Mouse (Mus musculus): ENCODE results near the gene Ifrd1.

DNA sequence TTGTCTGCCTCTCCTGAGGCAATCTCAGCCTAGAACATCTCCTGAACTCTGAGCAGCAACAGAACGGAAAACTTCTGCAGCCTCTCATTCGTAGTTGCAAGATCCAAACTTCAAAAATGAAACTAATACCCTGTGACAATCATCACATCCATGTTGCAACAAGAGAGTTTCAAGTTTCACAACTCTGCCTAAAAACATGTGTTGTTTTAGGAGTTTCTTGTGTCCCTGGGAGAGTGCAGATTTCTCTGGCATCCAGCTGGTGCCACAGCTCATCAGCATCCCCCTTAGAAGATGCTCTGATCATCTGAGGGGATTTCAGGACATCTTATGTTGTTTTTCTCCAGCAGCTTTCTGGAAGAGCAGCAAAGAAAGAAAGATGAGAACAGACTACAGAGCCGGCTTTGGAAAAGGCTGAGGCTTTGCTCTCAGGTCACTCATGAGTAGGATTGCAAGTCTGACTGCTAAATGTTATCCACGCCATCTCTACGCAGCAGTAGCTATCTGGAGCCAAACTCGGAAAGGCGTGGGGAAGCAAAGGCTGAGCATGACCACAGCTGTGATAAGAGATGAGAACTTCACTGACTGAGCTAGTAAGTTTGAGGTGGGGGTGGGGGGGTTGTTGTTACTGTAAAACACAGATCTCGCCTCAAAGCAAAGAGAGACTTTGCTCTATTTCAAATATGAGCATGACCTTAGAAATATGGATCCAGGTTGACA lies 95.8 kb downstream of the Ifrd1 start:
- TF ChIP-seq POLR2A (IDR thresholded peaks at IDR 0.05; ENCODE audit: insufficient read depth, low read depth, low read length) (no peak), CTCF (IDR thresholded peaks at IDR 0.05) (no peak)

Measured in heart, adult 2 months (tissue).